Mouse (Mus musculus): Measurements from ENCODE around the gene Senp2.

GRCm38 (mm10) chr16:21965576-21965975 lies 43.7 kb upstream of the Senp2 start:
- TF ChIP-seq CTCF (IDR thresholded peaks at IDR 0.05; ENCODE audit: low read depth, low read length) = no peak
- TF ChIP-seq EP300 (IDR thresholded peaks at IDR 0.05; ENCODE audit: insufficient read depth, low read depth, low read length) = no peak
- TF ChIP-seq POLR2A (IDR thresholded peaks at IDR 0.05; ENCODE audit: insufficient read depth, low read length) = no peak
